Mouse (Mus musculus): ENCODE results near the gene Agbl4.

Gene Agbl4

DNA sequence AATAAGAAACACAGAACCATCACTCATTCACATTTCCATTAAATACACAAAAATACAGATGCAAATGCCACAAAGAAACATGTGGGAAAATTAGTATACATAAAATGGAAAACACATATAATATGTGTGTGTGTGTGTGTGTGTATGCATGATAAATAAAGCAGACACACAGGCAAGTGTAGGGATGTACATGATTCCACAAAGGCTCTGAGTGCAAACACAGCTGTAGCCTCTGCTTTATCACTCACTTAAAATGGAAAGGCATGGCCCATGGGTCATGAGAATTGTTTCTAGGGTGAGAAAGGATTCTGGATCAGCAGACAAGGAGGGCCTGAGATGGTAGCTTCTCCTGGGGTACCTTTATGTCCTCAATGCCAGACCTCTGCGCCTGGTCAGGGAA, 1182.8 kb downstream of the Agbl4 start:
- DNase-seq (ENCODE audit: low spot score in 2 of 2), result no peak

DNA sequence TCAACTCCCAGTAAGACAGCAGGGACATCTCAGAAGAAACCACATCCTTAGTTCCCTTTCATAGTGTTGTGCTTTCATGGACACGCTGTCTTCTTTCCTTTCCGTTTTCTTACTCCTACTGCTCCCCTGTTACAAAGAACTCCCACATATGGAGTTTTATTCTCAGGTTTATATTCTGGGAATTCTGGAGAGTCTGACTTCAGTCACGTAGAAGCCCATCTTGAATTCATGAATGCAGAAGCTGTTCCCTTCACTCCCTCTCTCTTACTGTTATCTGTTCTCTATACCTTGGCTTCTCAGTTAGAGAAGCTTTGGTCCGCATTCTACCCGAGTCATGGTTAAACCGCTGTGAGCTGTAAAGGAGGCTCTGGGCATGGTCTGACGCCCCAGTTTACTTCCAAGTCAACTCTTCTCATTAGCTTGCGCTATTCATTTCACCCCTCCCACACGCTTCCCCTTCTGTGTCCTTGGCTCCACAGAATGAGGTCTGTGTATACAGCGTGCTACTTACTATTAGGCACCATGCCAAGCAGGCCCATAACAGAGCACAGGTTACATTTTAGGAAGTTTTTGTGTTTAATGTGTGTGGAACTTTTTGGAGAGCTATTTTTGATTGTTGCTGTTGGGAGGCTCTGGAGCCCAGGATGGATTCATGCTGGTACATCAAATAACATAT, 1186.2 kb downstream of the Agbl4 start:
- DNase-seq (ENCODE audit: low spot score in 2 of 2), result no peak

DNA sequence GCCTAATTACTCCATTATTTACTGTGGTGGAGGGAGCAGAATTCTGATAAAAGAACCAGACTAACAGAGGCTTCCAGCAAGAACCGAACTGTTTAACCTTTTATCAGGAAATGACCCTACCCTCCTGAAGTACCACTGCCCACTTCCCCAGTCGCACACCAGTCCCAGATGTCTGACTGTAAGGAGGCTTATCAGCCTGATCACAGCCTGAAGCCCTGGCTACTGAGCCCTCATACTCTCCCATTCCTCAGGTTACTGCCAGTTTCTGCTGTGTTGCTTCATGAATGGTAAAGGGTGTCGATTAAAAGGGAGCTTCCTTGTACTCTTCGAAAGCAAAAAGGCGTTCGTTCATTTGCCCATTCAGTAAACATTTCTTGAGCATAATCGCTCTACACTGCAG, 1186.8 kb downstream of the Agbl4 start:
- DNase-seq (ENCODE audit: low spot score in 2 of 2), result no peak

DNA sequence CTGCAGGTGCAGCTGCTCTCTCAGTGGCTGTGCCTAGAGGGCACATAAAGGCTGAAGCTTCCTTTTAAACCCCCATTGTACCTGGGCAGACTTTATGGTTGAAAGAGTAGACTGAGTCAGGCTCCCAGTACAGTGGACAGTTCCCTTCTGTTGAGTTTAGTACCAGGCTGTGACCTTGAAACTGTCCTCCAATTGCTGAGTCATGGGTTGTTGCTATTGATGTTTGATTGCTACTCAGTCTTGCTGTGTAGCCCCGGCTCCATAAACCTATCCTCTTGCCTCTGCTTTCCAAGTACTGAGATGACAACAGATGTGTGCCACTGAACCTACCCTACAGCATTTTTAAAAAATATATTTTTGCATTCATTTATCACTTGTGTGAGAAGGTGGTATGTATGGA, 1190.8 kb downstream of the Agbl4 start:
- DNase-seq (ENCODE audit: low spot score in 2 of 2), result no peak

DNA sequence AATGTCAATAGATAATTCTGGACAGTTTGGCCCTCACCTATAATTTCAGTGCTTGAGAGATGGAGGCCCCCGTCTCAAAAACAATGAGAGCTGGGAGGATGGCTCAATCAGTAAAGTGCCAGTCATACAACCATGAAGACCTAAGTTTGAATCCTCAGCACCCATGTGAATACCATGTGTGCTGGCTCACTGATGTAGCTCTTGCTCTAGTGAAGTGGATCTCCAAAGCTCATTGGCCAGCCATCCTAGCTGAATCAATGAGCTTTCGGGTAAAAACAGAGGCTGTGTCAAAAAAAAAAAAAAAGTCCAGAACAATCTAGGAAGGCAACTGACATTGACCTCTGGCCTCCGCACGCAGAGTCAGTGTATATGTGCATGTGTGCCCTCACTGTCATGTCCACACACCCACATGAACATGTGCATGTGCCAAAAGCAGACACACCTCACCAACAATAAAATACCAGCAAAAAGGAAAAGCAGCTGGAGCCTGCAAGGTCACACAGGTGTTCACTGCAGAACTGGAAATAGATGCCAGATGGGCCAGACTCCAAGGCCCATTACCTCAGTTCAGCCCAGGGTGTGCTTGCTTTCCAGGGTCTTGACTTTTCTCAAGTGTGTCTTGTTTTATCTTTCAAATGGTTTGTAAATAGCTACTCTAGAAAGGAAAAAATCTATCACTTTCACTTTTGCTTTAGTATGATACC, 1192.2 kb downstream of the Agbl4 start:
- DNase-seq (ENCODE audit: low spot score in 2 of 2), result no peak

DNA sequence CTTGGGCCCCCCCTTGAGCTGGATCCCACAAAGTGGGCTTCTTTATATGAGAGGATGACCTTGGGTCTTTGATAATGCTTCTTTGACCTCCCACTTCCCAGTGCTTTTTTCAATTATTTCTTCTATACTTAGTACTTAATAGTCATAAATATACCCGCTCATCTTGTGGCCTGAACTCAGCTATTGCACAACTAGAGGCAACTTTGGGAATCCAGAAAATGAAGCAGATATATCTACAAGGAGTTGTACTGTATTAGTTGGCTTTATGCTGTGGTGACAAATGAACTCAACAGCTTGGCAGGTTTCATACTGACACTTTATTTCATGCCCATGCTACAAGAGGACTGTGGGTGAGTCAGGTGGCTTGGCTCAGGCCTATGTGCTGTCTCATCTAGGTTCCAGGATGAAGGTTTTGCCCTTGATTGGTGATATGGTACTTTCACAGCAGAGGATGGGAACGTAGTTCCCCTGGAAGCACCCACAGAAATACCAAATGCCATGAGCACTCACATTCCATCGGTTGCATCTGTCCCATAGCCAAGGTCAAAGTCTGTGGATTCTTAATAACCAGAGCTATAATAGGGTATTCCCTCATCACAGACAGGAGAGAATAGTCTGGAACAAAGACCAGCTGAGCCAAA, 1197.3 kb downstream of the Agbl4 start:
- DNase-seq (ENCODE audit: low spot score in 2 of 2), result no peak

DNA sequence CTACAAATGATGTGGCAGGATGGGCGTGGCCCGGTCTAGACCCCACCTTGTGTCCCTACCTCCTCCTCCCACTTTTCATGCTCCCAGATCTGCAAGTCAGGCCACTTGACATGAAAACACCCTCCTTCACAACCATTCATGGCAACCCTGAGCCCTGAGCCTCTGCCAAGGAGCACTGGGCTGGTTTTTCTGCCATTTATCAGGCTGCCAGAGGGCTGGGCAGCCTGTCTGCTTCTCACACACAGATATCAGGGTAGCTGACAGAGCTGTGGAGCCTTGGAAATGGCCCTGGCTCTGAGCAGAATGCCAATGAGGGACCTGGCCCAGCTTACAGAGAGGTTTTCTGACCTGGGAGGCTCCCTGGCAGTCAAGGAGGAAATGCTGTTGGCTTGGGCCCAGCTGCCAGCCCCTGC, 1199.8 kb downstream of the Agbl4 start:
- DNase-seq (ENCODE audit: low spot score in 2 of 2), result no peak

DNA sequence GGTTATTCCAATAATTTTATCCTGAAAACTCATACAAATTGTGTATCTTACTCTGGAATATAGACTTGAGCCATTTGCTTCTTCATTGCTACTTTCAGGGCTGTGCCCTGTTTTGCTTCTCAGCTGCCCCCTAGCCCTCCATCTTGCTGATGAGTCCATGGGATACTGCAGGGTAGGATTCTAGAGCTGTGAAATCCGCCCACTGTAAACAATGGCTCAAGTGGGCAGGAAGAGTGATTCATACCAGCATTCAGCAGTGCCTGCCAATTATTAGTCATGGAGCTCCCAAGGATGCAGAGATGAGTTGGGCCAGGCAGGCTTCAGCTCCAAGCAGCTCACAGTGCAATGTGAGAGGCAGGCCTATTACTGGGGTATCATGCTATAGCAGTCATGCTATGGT, 1200.5 kb downstream of the Agbl4 start:
- no peak for DNase-seq (ENCODE audit: low spot score in 2 of 2)

DNA sequence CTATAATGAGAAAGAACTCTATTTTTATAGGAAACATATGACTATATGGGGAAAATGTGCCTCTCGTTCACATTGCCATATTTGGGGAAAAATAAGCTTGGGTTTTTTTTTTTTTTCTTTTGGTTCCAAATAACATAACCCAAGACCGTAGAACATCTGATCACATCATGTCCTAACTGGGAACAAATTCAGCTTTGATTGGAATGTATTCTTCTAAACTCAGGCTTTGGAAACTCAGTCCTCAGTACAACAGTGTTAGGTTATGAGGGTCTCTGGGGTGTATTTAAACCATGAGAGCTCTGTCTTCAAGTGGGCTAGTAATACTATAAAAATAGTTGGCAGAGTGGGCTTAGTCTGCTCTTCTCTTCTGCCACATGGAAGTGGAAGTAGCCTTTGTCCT, 1205.7 kb downstream of the Agbl4 start:
- DNase-seq (ENCODE audit: low spot score in 2 of 2), result no peak

DNA sequence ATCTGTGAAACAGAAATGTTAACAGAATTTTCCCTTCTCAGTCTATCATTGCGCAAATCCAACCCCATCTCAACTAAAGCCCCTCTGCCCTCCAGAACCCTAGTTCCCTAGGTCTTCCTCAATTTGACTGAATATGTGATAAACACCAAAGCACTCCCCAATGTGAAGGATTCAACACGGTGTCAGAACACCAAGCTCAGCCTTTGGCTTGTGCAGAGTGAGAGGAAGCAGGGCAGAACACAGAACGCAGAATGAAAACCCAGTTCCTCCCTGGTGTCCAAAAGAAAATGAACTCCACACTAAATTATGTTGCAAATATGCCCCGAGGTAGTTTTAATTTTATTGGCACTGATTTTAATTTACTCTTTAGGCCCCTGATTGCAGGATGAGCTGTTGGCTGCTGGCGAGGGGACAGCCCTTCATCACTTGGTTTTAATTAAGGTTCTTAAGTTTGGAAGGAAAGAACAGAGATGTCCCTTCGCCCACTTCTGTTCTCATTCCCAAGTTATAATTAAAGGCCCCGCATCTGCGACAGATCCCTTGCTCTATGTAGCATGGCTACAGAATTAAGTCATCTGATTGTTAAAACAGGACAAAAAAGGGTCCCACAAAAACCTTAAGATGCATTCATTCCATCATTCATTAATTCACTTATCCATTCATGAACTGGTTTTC, 1210.5 kb downstream of the Agbl4 start:
- DNase-seq (ENCODE audit: low spot score in 2 of 2), result no peak

DNA sequence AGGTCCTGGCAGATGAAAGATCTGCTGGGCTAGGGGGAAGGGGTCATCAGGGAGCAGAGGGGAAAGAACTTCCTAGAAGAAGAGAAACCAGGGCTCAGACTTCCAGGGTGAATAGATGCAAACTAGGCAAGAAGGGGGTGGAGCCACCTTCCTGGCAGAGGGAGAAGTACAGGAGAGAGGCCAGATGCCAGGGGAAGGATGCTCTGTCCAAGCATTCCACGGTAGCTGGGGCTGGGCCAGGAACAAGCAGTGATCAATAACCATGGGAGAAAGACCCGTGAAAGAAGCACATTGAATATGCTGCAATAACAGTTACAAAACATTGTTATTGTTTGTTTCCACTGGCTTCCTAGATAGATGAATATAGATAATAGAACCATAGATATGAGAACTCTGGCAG, 1224.4 kb downstream of the Agbl4 start:
- DNase-seq (ENCODE audit: low spot score in 2 of 2), result no peak

DNA sequence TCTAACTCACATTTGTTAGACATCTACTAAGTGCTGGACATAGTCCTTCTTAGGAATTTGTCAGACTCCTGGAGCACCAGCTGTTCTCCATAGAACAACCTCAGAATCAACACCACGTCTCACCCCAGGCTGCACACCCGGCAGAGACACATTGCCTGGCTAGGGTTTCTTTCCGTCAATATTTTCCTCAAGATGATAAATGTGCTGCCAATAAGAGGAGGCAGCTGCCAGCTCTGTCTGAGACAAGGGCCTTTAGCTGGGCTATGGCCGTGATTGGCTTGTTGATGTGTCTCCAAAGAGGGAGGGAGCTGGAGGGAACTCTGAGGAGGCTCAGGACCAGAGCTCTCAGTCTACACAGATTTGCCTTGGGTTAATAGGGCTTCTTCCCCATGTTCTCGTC, 1227.5 kb downstream of the Agbl4 start:
- no peak for DNase-seq (ENCODE audit: low spot score in 2 of 2)

DNA sequence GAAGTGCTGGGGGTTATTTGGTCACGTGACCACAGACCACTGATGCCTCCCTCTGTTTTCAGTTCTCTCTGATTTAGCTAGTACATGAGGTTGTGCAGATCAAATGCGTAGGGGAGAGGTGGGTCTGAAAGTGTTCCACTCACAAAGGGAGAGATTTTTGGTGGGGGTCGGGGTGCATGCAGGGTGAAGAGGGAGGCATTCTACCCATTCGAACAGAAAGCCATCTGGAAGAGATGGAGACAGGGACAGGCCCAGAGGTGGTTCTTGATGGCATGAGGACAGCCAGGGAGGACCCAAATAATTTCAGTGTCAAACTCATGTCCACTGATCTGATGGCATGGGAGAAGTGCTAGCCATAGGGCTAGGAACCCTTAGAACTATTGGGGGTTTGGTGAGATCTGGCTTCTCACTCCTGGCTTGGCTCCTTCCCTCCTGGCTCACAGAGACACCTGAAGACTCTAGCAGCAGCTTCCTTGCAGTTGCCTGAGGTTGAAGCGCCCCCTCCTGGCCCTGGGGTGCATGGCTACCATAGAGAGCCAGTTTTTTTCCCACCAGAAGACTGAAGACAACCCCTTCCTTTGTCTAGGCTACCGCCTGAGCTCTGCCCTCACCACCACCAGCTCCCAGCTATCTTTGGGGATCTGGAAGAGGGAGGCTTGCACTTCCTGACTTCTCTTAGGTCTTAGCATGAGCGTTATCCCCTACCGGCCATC, 1228.8 kb downstream of the Agbl4 start:
- DNase-seq (ENCODE audit: low spot score in 2 of 2), result peak; percentile 48 to 72

DNA sequence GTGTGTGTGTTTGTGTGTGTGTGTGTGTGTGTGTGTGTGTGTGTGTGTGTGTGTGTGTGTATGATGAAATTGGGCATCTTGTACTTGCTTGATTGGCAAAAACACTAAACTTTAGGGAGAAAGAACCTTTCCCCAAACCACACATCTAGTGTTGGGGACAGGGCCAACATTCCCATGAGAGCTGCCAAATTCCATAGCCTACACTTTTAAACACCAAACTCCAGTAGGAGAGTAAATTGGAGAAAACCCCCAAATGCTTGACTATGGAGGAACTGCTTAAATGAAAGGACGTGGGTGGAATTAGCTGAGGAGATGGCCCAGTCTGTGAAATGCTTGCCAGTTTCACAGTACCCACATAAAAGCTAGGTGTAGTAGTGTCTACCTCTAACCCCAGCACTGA, 1235.2 kb downstream of the Agbl4 start:
- no peak for DNase-seq (ENCODE audit: low spot score in 2 of 2)

DNA sequence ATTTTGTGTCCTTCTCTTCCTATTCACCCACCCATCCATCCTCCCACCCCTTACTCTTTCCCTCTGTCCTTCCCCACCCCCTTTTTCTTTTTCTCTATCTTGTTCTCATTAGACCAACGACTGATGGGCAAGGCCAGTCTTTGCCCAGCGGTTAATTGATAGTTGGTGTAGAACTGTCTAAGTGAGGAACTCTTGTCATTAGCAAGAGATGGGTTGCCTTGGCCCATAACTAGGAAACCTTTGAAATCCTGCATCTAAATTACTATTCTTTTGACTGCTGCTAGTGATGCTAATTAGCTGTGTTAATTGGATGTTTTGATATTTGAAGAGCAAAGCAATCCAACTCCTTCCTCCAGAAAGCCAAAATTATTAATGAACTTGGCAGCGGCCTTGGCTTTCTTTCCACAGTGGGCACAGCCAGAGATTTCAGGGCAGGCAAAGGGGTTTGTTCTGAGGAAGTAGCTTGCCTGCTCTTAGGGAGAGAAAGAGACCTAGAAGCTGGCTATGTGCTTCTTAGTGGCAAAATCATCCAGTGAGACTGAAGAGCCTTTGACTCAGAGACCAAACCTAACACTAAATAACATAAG, 1238.2 kb downstream of the Agbl4 start:
- DNase-seq (ENCODE audit: low spot score in 2 of 2), result no peak

DNA sequence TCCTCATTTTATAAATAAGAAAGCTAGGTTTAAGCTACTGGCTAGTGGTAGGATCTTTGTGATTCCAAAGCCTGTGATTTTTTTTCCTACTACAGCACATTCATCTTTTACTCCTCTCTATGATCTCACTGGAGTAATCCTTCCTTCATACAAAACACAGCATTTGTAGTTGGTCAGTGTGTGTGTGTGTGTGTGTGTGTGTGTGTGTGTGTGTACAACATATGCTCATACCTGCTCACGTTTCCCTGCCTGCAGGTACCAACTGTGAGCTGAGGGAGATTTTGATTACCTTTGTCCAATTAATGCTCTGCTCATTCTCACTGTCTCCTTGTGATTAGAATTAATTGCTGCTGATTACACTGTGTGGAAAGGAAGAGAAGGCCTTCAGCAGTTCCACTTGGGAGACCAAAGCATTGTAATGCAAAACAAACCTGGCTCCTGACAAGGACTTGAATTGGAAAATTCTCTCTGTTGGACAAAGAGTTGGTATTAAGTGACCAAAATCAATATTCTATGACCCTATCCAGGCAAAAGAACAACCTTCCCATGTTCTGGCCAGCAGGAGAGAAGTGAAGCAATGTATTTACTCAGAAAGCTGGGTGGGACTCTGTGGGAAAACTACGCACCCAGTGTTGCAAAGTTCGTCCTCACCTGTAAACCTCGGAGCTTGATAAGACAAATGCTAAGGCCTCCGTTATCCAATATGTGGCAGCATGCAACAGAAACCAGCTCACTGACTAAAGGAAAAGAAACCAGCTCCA, 1241.7 kb downstream of the Agbl4 start:
- DNase-seq (ENCODE audit: low spot score in 2 of 2), result no peak

DNA sequence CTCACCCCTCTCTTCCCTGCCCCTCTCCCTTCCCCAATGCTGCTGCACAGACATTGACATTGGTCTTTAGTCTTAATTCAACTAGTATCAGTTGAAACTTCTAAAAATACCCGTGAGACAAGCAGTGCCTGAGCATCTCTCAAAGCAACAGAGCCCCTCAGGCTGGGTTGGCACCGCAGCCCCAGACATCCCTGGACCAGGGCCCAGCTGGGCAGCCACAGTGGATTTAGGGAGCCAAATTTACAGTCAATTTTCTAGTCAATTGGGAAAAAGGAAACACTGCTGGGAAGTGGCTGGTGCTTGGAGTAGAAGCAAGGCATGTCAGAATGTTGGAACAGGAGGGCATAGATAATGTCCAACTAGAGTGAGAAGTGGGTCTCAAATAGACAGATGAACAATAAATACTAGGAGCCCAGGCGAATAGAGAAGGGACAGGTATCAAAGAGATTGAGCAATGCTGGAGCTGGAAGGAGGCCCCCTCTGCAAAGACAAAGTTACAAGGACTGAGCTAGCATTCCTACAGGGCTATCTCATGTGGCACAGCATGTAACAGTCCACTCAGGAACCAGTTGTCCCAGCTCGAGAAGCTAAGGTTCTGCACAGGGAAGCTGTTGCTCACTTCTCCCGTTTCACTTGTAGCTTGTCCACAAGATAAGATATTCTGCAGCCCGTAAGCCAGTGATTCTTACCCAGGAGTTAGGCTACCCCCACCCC, 1247.8 kb downstream of the Agbl4 start:
- no peak for DNase-seq (ENCODE audit: low spot score in 2 of 2)

DNA sequence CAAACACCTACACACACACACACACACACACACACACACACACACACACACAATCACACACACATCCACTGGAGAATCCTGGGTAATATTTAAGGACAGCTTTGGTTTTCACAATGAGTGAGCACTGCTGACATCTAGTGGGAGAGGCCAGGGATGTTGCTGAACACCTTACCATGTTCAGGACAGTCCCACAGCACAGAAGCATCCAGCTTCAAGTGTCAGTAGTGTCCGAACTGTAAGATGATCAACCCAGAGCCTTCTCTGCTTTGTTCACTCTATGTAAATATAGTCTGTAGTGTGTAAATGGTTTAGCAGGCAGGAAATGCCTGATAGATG, 1248.3 kb downstream of the Agbl4 start:
- DNase-seq (ENCODE audit: low spot score in 2 of 2), result no peak

DNA sequence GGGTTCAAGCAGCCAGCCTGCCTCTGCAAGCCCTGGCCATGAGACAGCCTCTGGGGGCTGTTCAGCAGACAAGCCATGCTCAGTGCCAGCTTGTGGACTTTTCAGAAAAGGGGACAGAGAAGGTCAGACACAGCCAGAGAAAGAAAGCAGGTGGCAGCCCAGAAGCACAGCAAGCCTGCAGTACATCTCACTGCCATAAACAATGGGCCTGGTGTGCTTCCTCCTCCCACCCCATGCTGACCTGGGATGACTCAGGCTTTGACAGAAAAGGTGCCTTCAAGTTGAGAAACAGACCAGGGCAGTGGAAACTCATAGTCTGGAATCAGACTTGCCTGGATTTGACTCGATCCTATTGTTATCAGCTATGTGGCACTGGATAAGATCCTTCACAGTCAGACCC, 1256.0 kb downstream of the Agbl4 start:
- no peak for DNase-seq (ENCODE audit: low spot score in 2 of 2)

DNA sequence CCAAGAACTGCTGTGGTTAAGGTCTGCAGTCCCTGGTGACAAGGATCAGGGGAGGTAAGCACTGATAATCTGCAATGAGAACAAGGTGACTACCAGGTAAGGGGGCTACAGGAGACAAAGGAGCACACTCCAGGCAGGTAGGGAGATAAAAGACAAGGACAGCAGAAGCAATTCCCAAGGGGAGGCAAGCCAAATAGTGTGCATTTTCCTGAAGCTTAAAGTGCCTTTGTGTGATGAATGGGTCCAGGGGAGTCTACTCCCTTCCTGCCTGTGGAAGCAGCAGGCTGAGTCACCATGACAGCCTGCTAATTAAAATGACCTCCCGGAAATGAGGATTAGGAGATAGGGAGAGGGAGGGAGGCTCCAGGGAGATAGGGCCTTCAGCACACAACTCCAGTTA, 1266.3 kb downstream of the Agbl4 start:
- DNase-seq (ENCODE audit: low spot score in 2 of 2), result no peak
